Mouse (Mus musculus) small intestine, adult 2 months (tissue): ENCODE results near the gene Wwox.

Experiments used
- CTCF ChIP-seq: fragments of 200-500 bp; IDR thresholded peaks from 2 replicates; pipeline ENCODE4 v1.5.1; 2012; ENCODE audit warnings: low read depth, mild to moderate bottlenecking, control low read depth, inconsistent platforms, low read length, moderate library complexity, mixed read lengths; ENCODE audit not compliant: insufficient replicate concordance, insufficient read length; ENCODE audit errors: extremely low read depth
- POLR2A ChIP-seq: fragments of 200-500 bp; IDR thresholded peaks from 2 replicates; pipeline ENCODE4 v1.6.1; 2012; ENCODE audit warnings: low read depth, mild to moderate bottlenecking, control low read depth, inconsistent platforms, low read length, moderate library complexity

DNA sequence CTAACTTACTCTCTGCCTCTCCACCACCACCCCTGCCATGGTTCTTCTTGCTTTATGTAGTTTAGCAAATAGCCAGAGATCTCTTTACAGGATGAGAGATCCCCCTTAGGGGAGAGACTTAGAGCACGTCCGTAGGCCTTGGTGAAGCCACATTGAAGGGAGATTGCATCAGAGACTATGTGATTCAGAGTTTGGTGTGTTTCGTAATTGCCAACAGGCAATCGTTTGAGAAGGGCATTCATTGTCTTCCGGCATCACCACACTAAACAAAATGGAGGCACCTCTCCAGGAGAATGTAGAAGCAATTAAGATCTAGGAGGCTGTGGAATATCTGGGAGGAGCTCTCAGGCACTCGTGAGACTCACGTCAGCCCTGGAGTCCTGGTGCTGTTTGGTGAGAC is 408.2 kb downstream of the Wwox start:
- TF ChIP-seq POLR2A: no peak
- TF ChIP-seq CTCF: no peak
